Mouse (Mus musculus): ENCODE measurements around the gene Cradd. TPM values are rescaled to one million over a fixed set of nuclear protein-coding genes. Genes with fewer than 3 reads are reported as not detected.
A peak's percentile ranks its signal among the peaks of the same experiment; 100 is the strongest.

Cradd gene
- polyA plus RNA-seq, 1 experiment from 2014 or later: 13.0 TPM

DNA sequence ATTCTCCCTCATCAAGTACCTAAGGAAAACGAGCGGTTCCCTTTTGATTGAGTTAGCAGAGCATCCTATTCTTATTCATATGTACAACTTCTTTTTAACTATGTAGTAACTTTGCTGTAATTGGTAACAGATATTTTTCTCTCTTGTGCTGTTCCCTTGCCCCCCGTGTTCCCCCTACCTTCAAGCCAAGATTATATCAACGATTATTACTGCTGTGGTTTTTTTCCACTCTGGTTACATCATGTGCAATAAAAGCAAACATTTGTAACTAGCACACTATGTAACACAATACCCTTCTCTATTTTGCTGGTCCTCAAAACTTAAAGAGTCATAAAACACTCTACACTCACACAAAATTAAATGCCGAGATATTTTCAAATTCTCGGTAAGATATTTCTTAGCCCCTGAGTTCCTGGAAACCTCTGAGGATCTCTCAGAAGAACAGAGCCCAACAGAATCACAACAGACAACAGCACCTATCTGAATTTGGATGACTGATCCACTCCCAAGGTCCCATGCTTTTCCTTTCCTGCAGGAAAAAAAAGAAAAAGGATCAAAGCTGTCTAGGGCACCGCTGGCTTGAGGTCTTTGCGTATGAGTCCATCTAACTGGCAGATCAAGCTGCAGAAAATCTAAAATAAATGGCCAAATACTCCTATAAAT is 68.8 kb downstream of the Cradd start:
- Histone ChIP-seq H3K9me3 (ENCODE audit: control insufficient read depth, low read depth, low read length) (no peaks in the 10 kb centered on the region), H3K4me1 (ENCODE audit: control insufficient read depth, insufficient read depth, low read length) (peaks cover 6% of the 10 kb centered on the region; the same call in 1 of the 2 replicates), H3K9ac (replicated peaks; ENCODE audit: low read depth, low read length) (no peak overlapping the region), H3K27ac (ENCODE audit: low read length) (no peak overlapping the region), H3K4me2 (replicated peaks; ENCODE audit: low read depth, low read length) (no peak overlapping the region), H3K4me3 (ENCODE audit: low read depth, low read length) (no peak overlapping the region), H3K36me3 (ENCODE audit: control insufficient read depth, insufficient read depth, low read length) (no peaks in the 10 kb centered on the region), H3K27me3 (ENCODE audit: control insufficient read depth, insufficient read depth, low read length) (no peaks in the 10 kb centered on the region)
- WGBS: 72% methylated on average over 8 of the region's 8 CpGs
- ATAC-seq (ENCODE audit: insufficient number of reproducible peaks, insufficient read depth, low FRiP score, low read depth): no peak

DNA sequence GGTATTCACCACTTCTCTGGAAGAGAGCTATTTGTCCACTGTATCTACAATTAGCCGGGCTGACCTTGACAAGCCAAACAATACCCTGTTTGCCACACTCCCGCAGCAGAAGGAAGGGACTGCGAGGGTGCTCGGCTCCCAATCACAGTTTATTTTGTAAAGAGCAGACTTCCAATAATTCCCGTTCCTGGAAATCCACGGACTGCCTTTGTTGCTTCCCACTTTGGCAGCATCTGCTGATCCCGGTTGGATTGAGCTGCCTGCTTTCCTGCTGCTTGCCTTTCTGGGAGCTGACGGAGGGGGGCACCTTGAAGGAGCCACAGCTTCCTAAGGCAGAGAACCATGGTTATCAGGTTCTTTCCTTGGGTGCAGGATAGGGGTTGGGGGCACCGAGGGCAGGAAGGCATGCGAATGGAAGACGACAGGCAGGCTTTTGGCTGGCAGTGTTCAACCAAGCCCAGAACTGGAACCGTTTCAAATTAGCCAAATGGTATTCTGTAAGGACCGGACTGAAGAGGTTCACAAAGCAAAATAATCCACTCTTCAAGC is 69.4 kb downstream of the Cradd start:
- Histone ChIP-seq H3K4me1 (ENCODE audit: control insufficient read depth, insufficient read depth, low read length) (peaks cover 6% of the 10 kb centered on the region; the same call in 1 of the 2 replicates), H3K9me3 (ENCODE audit: control insufficient read depth, low read depth, low read length) (no peaks in the 10 kb centered on the region), H3K27me3 (ENCODE audit: control insufficient read depth, insufficient read depth, low read length) (no peaks in the 10 kb centered on the region), H3K4me2 (replicated peaks; ENCODE audit: low read depth, low read length) (peak overlapping the region; percentile 17; the same call in 1 of the 2 replicates), H3K36me3 (ENCODE audit: control insufficient read depth, insufficient read depth, low read length) (no peaks in the 10 kb centered on the region), H3K4me3 (ENCODE audit: low read depth, low read length) (no peak overlapping the region), H3K9ac (replicated peaks; ENCODE audit: low read depth, low read length) (no peak overlapping the region), H3K27ac (ENCODE audit: low read length) (no peak overlapping the region)
- peak; percentile 23; the same call in 1 of the 2 replicates for ATAC-seq (ENCODE audit: insufficient number of reproducible peaks, insufficient read depth, low FRiP score, low read depth)
- WGBS: 31% methylated on average over 13 of the region's 13 CpGs

DNA sequence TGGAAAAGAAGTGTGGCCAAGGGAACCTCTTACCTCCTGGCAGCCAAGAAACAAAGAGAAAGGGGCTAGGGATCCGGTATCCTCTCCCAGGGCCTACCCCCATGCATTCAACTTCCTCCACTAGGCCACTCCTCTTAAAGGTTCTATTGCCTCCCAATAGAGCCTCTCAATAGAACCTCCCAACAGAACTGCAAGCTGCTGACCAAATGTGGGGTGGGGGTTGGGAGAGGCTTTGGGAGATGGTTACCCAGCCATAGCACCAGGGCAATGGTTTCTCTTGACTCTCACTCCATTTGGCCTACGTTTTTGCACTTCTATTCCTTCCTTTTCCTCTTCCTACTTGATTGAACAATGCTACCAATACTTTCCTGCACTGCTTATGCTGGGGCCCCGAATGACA is 69.9 kb downstream of the Cradd start:
- Histone ChIP-seq H3K4me2 (replicated peaks; ENCODE audit: low read depth, low read length) (no peak overlapping the region), H3K9me3 (ENCODE audit: control insufficient read depth, low read depth, low read length) (no peaks in the 10 kb centered on the region), H3K36me3 (ENCODE audit: control insufficient read depth, insufficient read depth, low read length) (no peaks in the 10 kb centered on the region), H3K27ac (ENCODE audit: low read length) (no peak overlapping the region), H3K4me1 (ENCODE audit: control insufficient read depth, insufficient read depth, low read length) (peaks cover 6% of the 10 kb centered on the region; the same call in 1 of the 2 replicates), H3K9ac (replicated peaks; ENCODE audit: low read depth, low read length) (no peak overlapping the region), H3K27me3 (ENCODE audit: control insufficient read depth, insufficient read depth, low read length) (no peaks in the 10 kb centered on the region), H3K4me3 (ENCODE audit: low read depth, low read length) (no peak overlapping the region)
- 49% methylated on average over 3 of the region's 3 CpGs for WGBS
- ATAC-seq (ENCODE audit: insufficient number of reproducible peaks, insufficient read depth, low FRiP score, low read depth): no peak

DNA sequence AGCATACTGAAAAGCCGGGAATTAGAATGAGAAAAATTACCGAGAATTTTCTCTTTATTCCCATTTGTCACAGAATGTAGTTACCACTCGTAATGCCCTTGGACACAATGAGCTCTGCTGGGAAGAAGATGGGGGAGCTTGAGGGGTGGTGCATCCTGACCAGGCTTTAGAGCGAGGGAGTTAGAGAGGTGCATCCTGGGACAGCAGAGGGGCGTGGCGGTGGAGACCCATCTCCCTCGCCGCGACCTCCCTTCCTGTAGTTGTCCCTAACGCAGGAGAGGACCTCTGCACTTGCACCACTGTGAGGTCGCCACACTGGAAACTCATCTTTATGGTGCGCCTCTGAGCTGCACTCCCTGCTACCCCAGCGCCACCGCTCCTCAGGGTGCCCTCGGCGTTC is 72.3 kb downstream of the Cradd start:
- no peaks in the 10 kb centered on the region for H3K9me3 ChIP-seq (ENCODE audit: control insufficient read depth, low read depth, low read length)
- H3K27ac ChIP-seq (ENCODE audit: low read length): no peak overlapping the region
- no peak for ATAC-seq (ENCODE audit: insufficient number of reproducible peaks, insufficient read depth, low FRiP score, low read depth)
- H3K4me2 ChIP-seq (replicated peaks; ENCODE audit: low read depth, low read length): no peak overlapping the region
- 69% methylated on average over 16 of the region's 16 CpGs for WGBS
- H3K4me3 ChIP-seq (ENCODE audit: low read depth, low read length): no peak overlapping the region
- no peaks in the 10 kb centered on the region for H3K27me3 ChIP-seq (ENCODE audit: control insufficient read depth, insufficient read depth, low read length)
- peaks cover 6% of the 10 kb centered on the region; the same call in 1 of the 2 replicates for H3K4me1 ChIP-seq (ENCODE audit: control insufficient read depth, insufficient read depth, low read length)
- no peak overlapping the region for H3K9ac ChIP-seq (replicated peaks; ENCODE audit: low read depth, low read length)
- no peaks in the 10 kb centered on the region for H3K36me3 ChIP-seq (ENCODE audit: control insufficient read depth, insufficient read depth, low read length)

DNA sequence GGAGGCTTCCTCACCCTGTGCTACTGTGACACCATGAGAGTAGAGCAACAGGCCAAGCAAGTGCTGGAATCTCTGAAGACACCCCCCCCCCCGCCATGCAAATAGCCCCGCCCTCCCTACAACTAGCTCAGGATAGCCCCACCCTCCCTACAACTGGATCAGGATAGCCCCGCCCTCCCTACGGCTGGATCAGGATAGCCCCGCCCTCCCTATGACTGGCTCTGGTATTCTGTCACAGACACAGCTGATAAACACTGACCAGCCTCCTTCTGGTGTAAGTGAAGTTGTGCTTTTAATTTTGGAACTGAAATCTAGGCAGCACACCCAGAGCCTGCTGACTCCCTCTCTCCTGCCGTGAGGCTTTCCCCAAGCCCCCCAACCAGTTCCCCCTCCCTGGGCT is 75.6 kb downstream of the Cradd start:
- 0 out of 2 replicates have a peak, but pooled peaks cover 2% of the 10 kb centered on the region for H3K4me1 ChIP-seq (ENCODE audit: control insufficient read depth, insufficient read depth, low read length)
- no peaks in the 10 kb centered on the region for H3K9me3 ChIP-seq (ENCODE audit: control insufficient read depth, low read depth, low read length)
- 41% methylated on average over 6 of the region's 6 CpGs for WGBS
- no peak overlapping the region for H3K4me3 ChIP-seq (ENCODE audit: low read depth, low read length)
- no peak overlapping the region for H3K27ac ChIP-seq (ENCODE audit: low read length)
- H3K9ac ChIP-seq (replicated peaks; ENCODE audit: low read depth, low read length): no peak overlapping the region
- no peaks in the 10 kb centered on the region for H3K27me3 ChIP-seq (ENCODE audit: control insufficient read depth, insufficient read depth, low read length)
- ATAC-seq (ENCODE audit: insufficient number of reproducible peaks, insufficient read depth, low FRiP score, low read depth): no peak
- H3K4me2 ChIP-seq (replicated peaks; ENCODE audit: low read depth, low read length): no peak overlapping the region
- H3K36me3 ChIP-seq (ENCODE audit: control insufficient read depth, insufficient read depth, low read length): no peaks in the 10 kb centered on the region

DNA sequence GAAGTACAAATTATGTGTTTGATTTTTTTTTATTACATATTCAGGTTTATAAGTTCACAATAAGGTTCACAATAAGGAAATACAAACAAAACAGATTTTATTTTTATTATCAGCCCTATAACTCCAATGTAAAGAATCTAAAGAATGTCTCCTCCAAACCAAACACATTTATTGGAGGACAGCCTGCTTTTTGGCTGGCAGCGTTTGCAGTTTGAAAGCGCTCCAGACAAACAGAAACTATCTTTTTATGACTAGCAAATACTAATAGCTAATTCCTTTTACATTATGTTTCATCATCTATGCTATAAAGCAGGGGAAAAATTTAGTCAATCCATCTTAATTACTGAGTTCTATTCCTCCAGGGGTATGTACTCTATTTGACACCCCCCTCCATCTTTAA is 77.2 kb downstream of the Cradd start:
- H3K9me3 ChIP-seq (ENCODE audit: control insufficient read depth, low read depth, low read length): no peaks in the 10 kb centered on the region
- no peak overlapping the region for H3K4me3 ChIP-seq (ENCODE audit: low read depth, low read length)
- no peaks in the 10 kb centered on the region for H3K36me3 ChIP-seq (ENCODE audit: control insufficient read depth, insufficient read depth, low read length)
- no peak overlapping the region for H3K27ac ChIP-seq (ENCODE audit: low read length)
- 0 out of 2 replicates have a peak, but pooled peaks cover 2% of the 10 kb centered on the region for H3K4me1 ChIP-seq (ENCODE audit: control insufficient read depth, insufficient read depth, low read length)
- H3K9ac ChIP-seq (replicated peaks; ENCODE audit: low read depth, low read length): no peak overlapping the region
- ATAC-seq (ENCODE audit: insufficient number of reproducible peaks, insufficient read depth, low FRiP score, low read depth): no peak
- no peaks in the 10 kb centered on the region for H3K27me3 ChIP-seq (ENCODE audit: control insufficient read depth, insufficient read depth, low read length)
- H3K4me2 ChIP-seq (replicated peaks; ENCODE audit: low read depth, low read length): no peak overlapping the region
- 38% methylated on average over 2 of the region's 2 CpGs for WGBS

DNA sequence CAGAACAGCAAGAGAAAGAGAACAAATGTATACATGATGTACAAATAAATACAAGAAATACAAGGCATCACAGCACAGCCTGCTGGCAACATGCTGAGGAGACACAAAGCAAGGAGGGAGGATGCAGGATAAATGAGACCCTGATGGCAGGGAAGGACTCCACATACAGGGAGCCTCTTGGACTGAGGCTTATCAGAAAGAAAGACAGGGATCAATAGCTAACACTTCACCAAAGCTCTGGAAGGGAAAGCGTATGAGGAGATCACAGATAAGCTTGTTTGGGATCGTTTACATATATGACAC is 78.3 kb downstream of the Cradd start:
- 0 out of 2 replicates have a peak, but pooled peaks cover 2% of the 10 kb centered on the region for H3K4me1 ChIP-seq (ENCODE audit: control insufficient read depth, insufficient read depth, low read length)
- no peak overlapping the region for H3K4me3 ChIP-seq (ENCODE audit: low read depth, low read length)
- WGBS: 58% methylated on average over 2 of the region's 2 CpGs
- H3K27me3 ChIP-seq (ENCODE audit: control insufficient read depth, insufficient read depth, low read length): no peaks in the 10 kb centered on the region
- H3K27ac ChIP-seq (ENCODE audit: low read length): no peak overlapping the region
- H3K9me3 ChIP-seq (ENCODE audit: control insufficient read depth, low read depth, low read length): no peaks in the 10 kb centered on the region
- ATAC-seq (ENCODE audit: insufficient number of reproducible peaks, insufficient read depth, low FRiP score, low read depth): no peak
- no peak overlapping the region for H3K4me2 ChIP-seq (replicated peaks; ENCODE audit: low read depth, low read length)
- H3K36me3 ChIP-seq (ENCODE audit: control insufficient read depth, insufficient read depth, low read length): no peaks in the 10 kb centered on the region
- no peak overlapping the region for H3K9ac ChIP-seq (replicated peaks; ENCODE audit: low read depth, low read length)

DNA sequence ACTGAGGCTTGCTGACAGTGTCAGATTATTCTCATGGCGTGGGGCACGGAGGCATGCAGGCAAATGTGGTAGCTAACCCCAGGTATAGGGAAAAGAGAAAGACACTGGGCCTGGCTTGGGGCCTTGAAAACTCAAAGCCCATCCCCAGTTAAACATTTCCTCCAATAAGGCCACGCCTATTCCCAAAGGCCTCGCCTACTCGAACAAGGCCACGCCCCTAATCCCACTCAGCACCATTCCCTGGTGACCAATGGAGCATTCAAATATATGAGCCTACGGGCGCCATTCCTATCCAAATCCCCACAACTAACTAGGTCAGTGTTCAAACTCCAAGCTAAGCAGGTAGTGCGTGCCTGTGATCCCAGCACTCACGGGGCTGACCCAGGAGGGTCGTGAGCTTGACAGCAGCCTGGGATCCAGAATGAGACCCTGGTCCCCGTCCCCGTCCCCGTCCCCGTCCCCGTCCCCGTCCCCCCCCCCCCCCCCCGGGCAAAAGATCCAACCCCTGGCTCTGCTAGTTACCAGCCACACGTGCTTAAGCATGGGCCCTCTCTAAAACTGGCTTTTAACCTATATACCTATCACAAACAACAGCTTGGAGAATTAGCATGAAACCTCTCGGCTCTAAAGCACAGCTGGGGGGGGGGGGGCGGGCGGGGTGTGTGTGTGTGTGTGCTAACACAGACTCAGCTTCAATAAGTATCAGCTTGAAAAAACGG is 78.8 kb downstream of the Cradd start:
- Histone ChIP-seq H3K27ac (ENCODE audit: low read length) (no peak overlapping the region), H3K9ac (replicated peaks; ENCODE audit: low read depth, low read length) (no peak overlapping the region), H3K4me2 (replicated peaks; ENCODE audit: low read depth, low read length) (no peak overlapping the region), H3K4me3 (ENCODE audit: low read depth, low read length) (no peak overlapping the region), H3K4me1 (ENCODE audit: control insufficient read depth, insufficient read depth, low read length) (0 out of 2 replicates have a peak, but pooled peaks cover 2% of the 10 kb centered on the region), H3K36me3 (ENCODE audit: control insufficient read depth, insufficient read depth, low read length) (no peaks in the 10 kb centered on the region), H3K9me3 (ENCODE audit: control insufficient read depth, low read depth, low read length) (no peaks in the 10 kb centered on the region), H3K27me3 (ENCODE audit: control insufficient read depth, insufficient read depth, low read length) (no peaks in the 10 kb centered on the region)
- WGBS: 61% methylated on average over 17 of the region's 23 CpGs
- ATAC-seq (ENCODE audit: insufficient number of reproducible peaks, insufficient read depth, low FRiP score, low read depth): no peak
